Mouse (Mus musculus) lung, postnatal 0 days (tissue): ENCODE results near the gene Rabgef1.

Experiments
- CTCF ChIP-seq: IDR thresholded peaks from 2 replicates; pipeline ENCODE4 v1.5.1; 2016; ENCODE audit warnings: antibody characterized with exemption, mild to moderate bottlenecking
- EP300 ChIP-seq: IDR thresholded peaks from 2 replicates; pipeline ENCODE4 v1.6.1; 2016; ENCODE audit warnings: antibody characterized with exemption, mild to moderate bottlenecking, control low read depth

DNA sequence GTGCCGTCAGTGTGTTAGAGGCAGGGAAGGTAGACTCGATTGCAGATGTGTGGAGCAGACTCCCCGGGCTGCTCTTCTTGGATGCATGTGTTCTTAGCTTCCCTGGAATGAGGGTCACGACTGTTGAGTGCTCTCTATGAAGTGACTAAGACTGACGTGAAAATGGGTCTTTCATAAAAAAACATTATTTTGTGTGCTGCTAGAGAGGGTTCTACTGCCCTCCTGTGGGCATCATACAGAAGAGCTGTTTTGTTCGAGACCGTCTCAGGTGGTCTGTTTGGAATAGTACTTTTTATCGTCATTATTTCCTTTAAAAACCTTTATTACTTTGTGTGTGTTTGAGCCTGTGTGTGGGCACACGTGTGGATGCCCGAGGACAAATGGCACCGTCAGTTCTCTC, 91.9 kb downstream of the Rabgef1 start:
- TF ChIP-seq CTCF (peak; percentile 56), EP300 (no peak)
